In the genomic region with DNA sequence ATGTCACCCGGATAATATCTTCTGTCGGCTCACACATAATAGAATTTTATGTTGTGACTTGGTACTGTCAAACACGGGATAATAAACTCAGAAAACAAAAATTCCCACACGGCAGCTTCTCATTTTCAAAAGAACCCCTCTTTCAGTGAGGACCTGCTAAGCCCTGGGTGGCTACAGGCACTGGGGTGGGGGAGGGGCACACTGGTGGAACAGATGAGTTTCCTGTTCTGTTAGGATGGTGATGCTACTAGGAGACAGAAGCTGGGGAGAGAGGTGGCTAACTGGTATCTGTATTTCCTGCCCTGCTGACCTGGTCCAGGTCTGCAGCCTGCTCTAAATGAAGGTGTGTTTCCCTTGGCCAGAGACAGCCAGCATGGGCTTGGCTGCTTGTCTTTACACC, we compare ENCODE assay signal across 26 mouse cellular contexts. TPM values are rescaled to one million over a fixed set of nuclear protein-coding genes. Genes with fewer than 3 reads are reported as not detected.
DNase-seq lines count a peak whose midpoint lies in the region; ATAC-seq lines count a peak whose summit lies in the region.
"Had no signal": no experiment of that assay in that cellular context is flagged by ENCODE, and none has a peak within 500 bp of the region (broad histone marks: within the 10 kb centered on the region; RNA-seq: fewer than 3 reads in every experiment).

No protein-coding gene starts in this region.

- no peaks in the 10 kb centered on the region for H3K9me3 ChIP-seq in midbrain, embryonic 14.5 days (ENCODE audit: control insufficient read depth, low read length)
- no peaks in the 10 kb centered on the region for H3K9me3 ChIP-seq in midbrain, embryonic 16.5 days (replicated peaks; ENCODE audit: control insufficient read depth, low read length, poor library complexity, severe bottlenecking)
- H3K9me3 ChIP-seq: forebrain, embryonic 10.5 days; forebrain, embryonic 13.5 days; heart, embryonic 10.5 days; heart, embryonic 13.5 days had no signal

- no peak overlapping the region for H3K27ac ChIP-seq in midbrain, embryonic 14.5 days (replicated peaks; ENCODE audit: low read depth, low read length)
- no peak overlapping the region for H3K27ac ChIP-seq in midbrain, embryonic 16.5 days (ENCODE audit: low read length)
- H3K27ac ChIP-seq: forebrain, embryonic 10.5 days; forebrain, embryonic 13.5 days; heart, adult 2 months; heart, embryonic 10.5 days; heart, embryonic 13.5 days had no signal

- no peaks in the 10 kb centered on the region for H3K36me3 ChIP-seq in midbrain, embryonic 14.5 days (ENCODE audit: control insufficient read depth, insufficient read depth, low read length)
- no peaks in the 10 kb centered on the region for H3K36me3 ChIP-seq in midbrain, embryonic 16.5 days (ENCODE audit: control insufficient read depth, insufficient read depth, low read length)
- H3K36me3 ChIP-seq: forebrain, embryonic 10.5 days; heart, embryonic 10.5 days; heart, embryonic 13.5 days had no signal

- H3K4me3 ChIP-seq in midbrain, embryonic 14.5 days (replicated peaks; ENCODE audit: low read depth, low read length), result no peak overlapping the region
- H3K4me3 ChIP-seq in midbrain, embryonic 16.5 days (ENCODE audit: low read depth, low read length), result no peak overlapping the region
- H3K4me3 ChIP-seq: forebrain, embryonic 10.5 days; forebrain, embryonic 13.5 days; heart, adult 2 months; heart, embryonic 10.5 days; heart, embryonic 13.5 days had no signal

- H3K27me3 ChIP-seq in midbrain, embryonic 14.5 days (ENCODE audit: control insufficient read depth, insufficient read depth, low read length), result no peaks in the 10 kb centered on the region
- no peaks in the 10 kb centered on the region for H3K27me3 ChIP-seq in midbrain, embryonic 16.5 days (ENCODE audit: control insufficient read depth, insufficient read depth, low read depth, low read length)
- H3K27me3 ChIP-seq: forebrain, embryonic 13.5 days; heart, embryonic 13.5 days; Patski had no signal

- DNase-seq in embryo, embryonic 11 days, result peak; percentile 8
- DNase-seq in embryo, embryonic 10.5 days (ENCODE audit: low spot score), result no peak
- DNase-seq in midbrain, embryonic 14.5 days, result peak; percentile 23
- DNase-seq in thymus, postnatal 10 days (ENCODE audit: low spot score in 2 of 2), result peak; percentile 64 to 73
- peak; percentile 53 to 72 for DNase-seq in thymus, postnatal 36 days
- no peak for DNase-seq in adrenal gland, adult 8-10 months
- DNase-seq in urinary bladder, adult 18-20 months (ENCODE audit: low spot score in 2 of 2), result no peak
- DNase-seq: adrenal gland, postnatal 14 days; B cell, adult 2 months; cerebellum, adult 11 months; cerebellum, adult 2 months; cerebellum, adult 9-11 months; cerebellum, postnatal 25 days; gastrocnemius, postnatal 10 days; gastrocnemius, postnatal 36 days; heart, adult 2 months; heart, postnatal 14 days; heart, postnatal 4 days had no signal

- ATAC-seq in midbrain, embryonic 14.5 days (ENCODE audit: low FRiP score, low TSS enrichment), result 0 out of 2 replicates have a peak, but pooled peaks have one; percentile 4
- ATAC-seq in midbrain, embryonic 16.5 days, result no peak
- ATAC-seq: forebrain, embryonic 13.5 days; forebrain, embryonic 16.5 days; Patski had no signal

- no peak overlapping the region for H3K4me2 ChIP-seq in midbrain, embryonic 14.5 days (ENCODE audit: low read length)
- no peak overlapping the region for H3K4me2 ChIP-seq in midbrain, embryonic 16.5 days (ENCODE audit: low read length)
- H3K4me2 ChIP-seq: forebrain, embryonic 13.5 days; heart, embryonic 13.5 days had no signal

- WGBS in midbrain, embryonic 14.5 days, result 74% methylated on average over 4 of the region's 4 CpGs
- 76% methylated on average over 4 of the region's 4 CpGs for WGBS in midbrain, embryonic 16.5 days

- H3K9ac ChIP-seq in midbrain, embryonic 14.5 days (replicated peaks; ENCODE audit: low read length), result no peak overlapping the region
- H3K9ac ChIP-seq in midbrain, embryonic 16.5 days (ENCODE audit: low read depth, low read length), result no peak overlapping the region
- H3K9ac ChIP-seq: forebrain, embryonic 13.5 days; heart, embryonic 13.5 days had no signal

- no peaks in the 10 kb centered on the region for H3K4me1 ChIP-seq in midbrain, embryonic 14.5 days (ENCODE audit: control insufficient read depth, insufficient read depth, low read length)
- no peaks in the 10 kb centered on the region for H3K4me1 ChIP-seq in midbrain, embryonic 16.5 days (ENCODE audit: control insufficient read depth, insufficient read depth, low read length)
- H3K4me1 ChIP-seq: forebrain, embryonic 10.5 days; forebrain, embryonic 13.5 days; heart, embryonic 10.5 days; heart, embryonic 13.5 days had no signal

RNA-seq across cellular contexts. Expression of a gene that starts 52.9 kb away (rescaled TPM):
- polyA plus RNA-seq in midbrain, embryonic 14.5 days (2014; fragmentation: Nextera tagmentation; extraction: Ambion mirVana), result 0.04 and 0.17 TPM in 2 replicates
- polyA plus RNA-seq in midbrain, embryonic 16.5 days (2015; fragmentation: Nextera tagmentation; extraction: Ambion mirVana), result 0.07 and 0.10 TPM in 2 replicates
- total RNA-seq in adrenal gland, adult 8-10 months (2022), result 10 to 100 TPM in 1 of 4 experiments, 1 to 10 TPM in 2, under 1 TPM in 1; 0.89 to 12.1 (median 1.5) TPM
- polyA plus RNA-seq: embryonic facial prominence, embryonic 11.5 days; forebrain, embryonic 10.5 days had no signal

Comparison
In these comparisons a context has a peak if more than half of its experiments do, and no peak if none do; other contexts are left out.
1. DNase-seq: peak in embryo, embryonic 11 days (single experiment), midbrain, embryonic 14.5 days (single experiment), thymus, postnatal 10 days (2 of 2) and thymus, postnatal 36 days (2 of 2); none in embryo, embryonic 10.5 days (single experiment), adrenal gland, adult 8-10 months (single experiment) and urinary bladder, adult 18-20 months (0 of 2).